Mouse (Mus musculus) kidney, adult 9 months (tissue): Measurements from ENCODE around the gene Trappc5.

ENCODE experiments used
- DNase-seq: peaks from one replicate; pipeline ENCODE4 v3.0.0; 2022

Trappc5 gene

GRCm38 (mm10) chr8:3678831-3679230 lies 2.7 kb downstream of the Trappc5 start:
- DNase-seq, result no peak

DNA sequence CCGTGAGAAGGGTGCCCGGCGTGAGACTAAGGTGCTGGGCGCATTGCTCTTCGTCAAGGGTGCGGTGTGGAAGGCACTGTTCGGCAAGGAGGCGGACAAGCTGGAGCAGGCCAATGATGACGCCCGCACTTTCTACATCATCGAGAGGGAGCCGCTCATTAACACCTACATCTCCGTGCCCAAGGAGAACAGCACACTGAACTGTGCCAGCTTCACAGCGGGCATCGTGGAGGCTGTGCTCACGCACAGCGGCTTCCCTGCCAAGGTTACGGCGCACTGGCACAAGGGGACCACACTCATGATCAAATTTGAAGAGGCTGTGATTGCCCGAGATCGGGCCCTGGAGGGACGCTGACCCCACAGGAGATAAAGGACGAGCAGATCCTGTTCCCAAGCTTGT lies 3.1 kb downstream of the Trappc5 start:
- no peak for DNase-seq

GRCm38 (mm10) chr8:3679656-3680055 lies 3.6 kb downstream of the Trappc5 start:
- no peak for DNase-seq

GRCm38 (mm10) chr8:3682435-3682834 lies 6.3 kb downstream of the Trappc5 start:
- no peak for DNase-seq

GRCm38 (mm10) chr8:3683408-3684176 lies 7.5 kb downstream of the Trappc5 start:
- DNase-seq, result no peak

- DNase-seq, result no peak
Observed at GRCm38 (mm10) chr8:3684530-3684929, 8.4 kb downstream of the Trappc5 start.

DNA sequence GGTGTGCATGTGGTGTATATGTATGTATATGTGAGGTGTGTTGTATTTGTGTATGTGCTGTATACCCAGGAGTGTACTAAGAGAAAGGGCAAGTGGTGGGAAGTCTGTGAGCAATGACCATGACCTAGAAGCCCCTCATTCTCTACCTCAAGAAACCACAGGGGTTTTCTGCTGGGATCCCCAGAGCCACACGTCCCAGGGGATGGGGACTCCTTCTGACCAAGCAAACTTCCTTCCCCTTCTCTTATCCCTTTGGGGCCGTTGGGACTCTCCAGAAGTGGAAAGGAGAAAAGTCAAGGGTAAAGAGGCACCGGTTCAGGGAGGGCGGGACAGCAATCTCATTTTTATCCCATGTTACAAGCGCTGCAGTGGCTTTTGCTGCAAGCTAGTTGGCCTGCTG lies 9.3 kb downstream of the Trappc5 start:
- no peak for DNase-seq

GRCm38 (mm10) chr8:3687537-3687936 lies 11.4 kb downstream of the Trappc5 start:
- no peak for DNase-seq

GRCm38 (mm10) chr8:3690774-3691173 lies 14.7 kb downstream of the Trappc5 start:
- DNase-seq, result no peak

DNA sequence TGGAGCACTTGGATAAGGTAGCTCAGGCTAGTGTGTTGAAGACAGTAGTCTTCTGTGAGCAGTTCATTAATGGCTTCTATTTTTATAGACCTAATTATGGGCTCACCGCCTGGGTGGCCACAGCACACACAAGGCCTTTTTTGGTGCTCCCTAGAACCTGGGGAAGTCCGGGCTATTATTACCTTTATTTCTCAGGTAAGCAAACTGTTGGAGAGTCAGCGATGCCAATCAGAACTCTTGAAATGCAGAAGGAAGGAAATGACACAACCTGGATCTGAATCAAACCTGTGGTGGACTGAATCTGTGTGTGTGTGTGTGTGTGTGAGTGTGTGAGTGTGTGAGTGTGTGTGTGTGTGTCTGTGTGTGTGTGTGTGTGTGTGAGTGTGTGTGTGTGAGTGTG lies 18.0 kb downstream of the Trappc5 start, which contains the start of gene Fcer2a:
TSS of gene Fcer2a (minus strand) at position 55 of the 400 bp plus-strand sequence.
- no peak for DNase-seq

- no peak for DNase-seq
Observed at GRCm38 (mm10) chr8:3701491-3701890, 25.4 kb downstream of the Trappc5 start.

GRCm38 (mm10) chr8:3705711-3706110 lies 29.6 kb downstream of the Trappc5 start:
- peak; percentile 13 for DNase-seq

DNA sequence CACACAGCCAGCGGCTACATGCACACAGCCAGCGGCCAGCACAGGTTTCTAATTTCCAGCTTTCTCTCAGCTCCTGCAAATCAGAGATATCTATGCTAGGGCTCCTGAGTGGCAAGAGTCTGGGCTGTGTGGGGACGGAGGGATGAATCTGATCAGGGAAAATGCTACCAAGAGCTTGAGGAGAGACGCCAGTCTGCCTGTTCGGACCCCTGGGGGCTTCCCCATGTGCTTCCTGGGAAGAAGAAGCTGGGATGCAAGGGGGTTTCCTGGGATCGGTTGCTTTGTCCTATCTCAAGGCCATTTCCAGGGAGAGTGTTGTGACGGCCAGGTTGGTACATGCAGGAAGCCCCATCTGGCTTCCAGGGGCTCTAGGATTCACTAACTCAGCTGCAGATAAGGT lies 31.5 kb downstream of the Trappc5 start:
- DNase-seq, result no peak

GRCm38 (mm10) chr8:3710312-3710711 lies 34.2 kb downstream of the Trappc5 start:
- DNase-seq, result no peak

GRCm38 (mm10) chr8:3711646-3712045 lies 35.5 kb downstream of the Trappc5 start:
- no peak for DNase-seq

DNA sequence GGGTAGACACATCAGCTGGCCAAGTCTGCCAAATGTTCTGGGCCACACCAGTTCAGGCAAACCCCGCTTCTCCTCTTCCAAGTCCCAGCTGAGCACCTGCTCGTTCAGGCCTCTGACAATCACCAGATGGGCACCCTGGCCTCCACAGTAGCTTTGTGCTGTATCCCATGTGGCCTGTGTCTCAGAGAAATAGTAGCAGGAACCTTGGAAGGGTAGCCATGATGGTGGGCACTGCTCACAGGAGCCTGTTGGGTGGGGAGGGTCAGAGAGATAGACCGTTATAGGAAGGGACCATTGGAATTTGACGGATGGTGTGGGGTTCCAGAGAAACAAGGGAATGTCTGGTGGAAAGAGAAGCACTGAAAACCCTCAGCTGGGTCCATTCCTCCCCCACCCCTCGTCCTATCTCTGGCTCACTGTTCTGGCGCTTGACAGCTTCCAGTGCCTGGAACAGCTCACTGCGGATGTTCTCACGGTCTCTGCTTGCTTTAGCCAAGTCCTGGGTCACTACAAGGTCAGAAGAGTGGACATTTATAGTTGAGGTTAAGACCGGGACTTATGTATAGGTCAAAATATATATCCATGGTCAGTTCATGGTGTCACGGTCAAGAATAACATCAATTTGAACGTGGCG lies 41.3 kb downstream of the Trappc5 start:
- DNase-seq, result no peak

- peak; percentile 74 for DNase-seq
Observed at GRCm38 (mm10) chr8:3718559-3718958, 42.5 kb downstream of the Trappc5 start.

DNA sequence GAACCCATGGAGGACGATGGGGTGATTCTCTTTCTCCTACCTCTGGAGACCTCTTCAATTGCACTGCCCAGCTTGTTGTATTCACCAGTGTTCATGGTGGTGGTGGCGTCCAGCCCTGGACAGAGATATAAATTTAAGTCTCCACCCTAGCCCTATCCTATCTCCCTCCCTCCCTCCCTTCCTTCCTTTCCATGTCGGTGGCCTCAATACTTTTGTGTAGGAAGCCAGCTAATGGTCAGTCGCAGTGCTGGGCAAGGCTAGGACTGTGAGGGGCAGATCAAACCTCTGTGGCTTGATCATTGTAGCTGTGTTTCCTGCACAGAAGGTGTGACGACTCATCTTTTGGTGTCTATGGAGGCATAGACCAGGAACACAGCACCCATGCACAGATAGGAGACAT lies 44.5 kb downstream of the Trappc5 start, which contains the start of gene Clec4g:
TSS of gene Clec4g (minus strand) at position 101 of the 400 bp plus-strand sequence.
- DNase-seq, result no peak

DNA sequence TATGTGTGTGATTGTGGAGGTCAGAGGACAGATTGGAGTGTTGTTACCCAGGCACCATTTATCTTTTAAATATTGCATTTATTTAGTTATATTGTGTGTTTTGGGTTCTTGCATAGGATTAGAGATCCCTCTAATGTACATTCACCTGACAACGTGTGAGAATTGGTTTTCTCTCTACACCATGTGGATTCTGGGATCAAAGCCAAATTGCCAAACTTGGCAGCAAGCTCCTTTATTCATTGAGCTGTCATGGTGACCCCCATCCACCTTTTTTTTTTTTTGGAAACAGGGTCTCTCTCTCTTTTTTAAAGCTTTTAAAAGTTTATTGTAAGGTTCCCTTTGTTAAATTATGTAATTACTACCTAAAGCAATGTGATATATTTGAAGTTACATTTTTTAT lies 44.9 kb downstream of the Trappc5 start:
- DNase-seq, result no peak
